Mouse (Mus musculus) B cell, adult 62 days (primary cell): Measurements from ENCODE around the gene Olfr147. TPM values are rescaled to one million over a fixed set of nuclear protein-coding genes. Genes with fewer than 3 reads are reported as not detected.

Experiments used
- total RNA-seq: library from RNA; stranded (reverse); gene quantifications from 4 replicates; pipeline ENCODE4 v1.2.4, GENCODE M21; 2023

The Olfr147 gene
- total RNA-seq, result not detected in 4 replicates

DNA sequence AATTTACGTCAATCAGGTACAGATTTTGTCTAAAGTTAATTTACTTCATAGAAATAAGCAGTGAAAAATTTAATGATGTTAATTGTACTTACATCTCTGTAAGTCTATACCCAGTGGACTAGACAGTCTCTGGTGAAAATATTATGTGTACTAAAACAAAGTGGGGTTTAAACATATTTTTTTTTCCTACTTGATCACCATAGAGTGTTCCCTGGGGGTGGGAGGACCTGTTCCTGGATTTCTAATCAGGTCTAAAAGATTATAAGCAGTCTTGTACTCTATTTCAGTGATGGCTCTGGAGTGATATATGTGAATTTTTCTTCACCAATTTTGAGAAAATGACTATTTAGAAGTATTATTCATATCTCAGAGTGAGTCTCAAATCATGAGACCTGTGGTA is at the start of gene Olfr147:
Gene Olfr147, plus strand, starts transcription at position 301 of the 400 bp plus-strand sequence.

DNA sequence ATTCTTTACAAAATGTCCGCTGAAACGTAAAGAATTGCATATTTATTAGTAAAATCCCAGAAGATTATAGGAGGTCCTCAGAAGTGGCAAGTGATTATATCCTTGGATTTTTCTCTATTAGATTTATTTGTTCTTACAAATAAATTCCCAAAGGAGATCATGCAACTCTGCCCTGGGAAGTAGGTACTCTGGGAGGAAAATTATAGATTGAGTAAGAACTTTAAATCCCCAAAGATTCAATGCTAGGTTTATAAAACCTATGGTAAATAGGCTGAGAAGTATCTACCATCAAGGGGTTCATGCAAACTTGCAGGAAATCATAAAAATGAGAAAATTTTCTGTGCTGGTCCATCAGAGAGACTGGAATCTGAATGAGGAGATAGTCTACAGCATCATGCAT is 34.9 kb upstream of the Olfr147 start, which contains the start of gene Olfr250:
Gene Olfr250, plus strand, starts transcription at position 301 of the 400 bp plus-strand sequence.

DNA sequence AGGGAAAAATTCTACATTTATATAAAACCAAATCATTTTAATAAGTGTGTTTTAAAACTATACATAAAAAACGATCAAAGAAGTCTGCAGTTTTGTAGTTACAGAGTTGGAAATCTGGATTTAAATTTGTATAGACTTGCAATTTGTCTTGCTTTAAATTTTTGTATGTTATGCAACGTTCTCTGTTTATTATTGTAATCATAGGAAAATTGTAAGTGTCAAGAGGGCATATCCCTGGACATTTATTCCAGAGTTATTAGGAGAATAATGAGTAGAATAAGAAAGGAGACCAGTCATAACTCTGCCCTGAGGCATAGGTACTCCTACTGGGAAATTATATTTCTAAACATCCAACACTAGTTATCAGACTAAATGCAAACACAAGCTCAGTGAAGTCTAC is 24.7 kb upstream of the Olfr147 start, which contains the start of gene Olfr251:
Gene Olfr251, plus strand, starts transcription at position 301 of the 400 bp plus-strand sequence.

DNA sequence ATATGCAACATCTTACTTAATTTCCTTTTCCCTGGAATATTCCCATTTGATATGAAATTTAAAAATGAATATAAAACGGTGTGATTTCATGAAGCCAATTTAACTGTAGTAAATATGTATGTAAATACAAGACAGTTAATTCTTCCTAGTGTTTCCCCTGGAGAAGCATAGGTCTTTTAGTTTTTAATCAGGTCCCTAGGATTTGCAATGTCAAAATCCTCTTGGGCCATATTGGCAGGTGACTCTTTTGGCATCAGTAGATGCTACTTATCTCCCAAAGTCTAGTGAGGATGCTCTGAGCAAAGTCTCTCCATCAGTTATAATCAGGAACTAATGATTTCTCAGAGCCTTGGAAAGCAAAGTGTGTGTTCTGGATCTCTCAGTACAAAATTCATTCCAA is 27.7 kb downstream of the Olfr147 start, which contains the start of gene Olfr901:
Gene Olfr901, plus strand, starts transcription at position 301 of the 400 bp plus-strand sequence.

DNA sequence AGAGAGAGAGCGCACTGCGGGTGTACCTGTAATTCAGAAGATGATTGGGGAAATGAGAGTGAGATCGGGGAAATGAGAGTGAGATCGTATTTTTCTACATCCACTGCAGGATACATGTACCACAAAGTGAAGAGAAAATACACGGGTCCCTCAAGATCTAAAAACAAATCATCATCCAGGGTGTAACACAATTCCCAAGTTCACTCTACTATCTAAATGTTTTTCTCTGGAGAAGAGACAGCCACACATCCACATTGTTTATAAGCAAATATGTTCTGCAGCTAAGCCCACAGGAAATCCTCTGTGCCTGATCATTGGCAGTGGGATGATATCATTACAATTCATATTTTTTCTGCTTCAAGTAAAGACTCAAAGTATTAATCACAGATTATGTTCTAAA is 45.9 kb downstream of the Olfr147 start, which contains the start of gene Olfr902:
Gene Olfr902, plus strand, starts transcription at position 301 of the 400 bp plus-strand sequence.

Other genes starting within 250 kb of the Olfr147 start
- not detected in 4 replicates for gene Olfr891, start 220.9 kb upstream of the Olfr147 start, total RNA-seq
- not detected in 4 replicates for gene Olfr893, start 193.3 kb upstream of the Olfr147 start, total RNA-seq
- not detected in 4 replicates for gene Olfr894, start 183.6 kb upstream of the Olfr147 start, total RNA-seq
- not detected in 4 replicates for gene Olfr143, start 148.9 kb upstream of the Olfr147 start, total RNA-seq
- not detected in 4 replicates for gene Olfr895, start 133.8 kb upstream of the Olfr147 start, total RNA-seq
- gene Olfr896-ps1, start 110.6 kb upstream of the Olfr147 start, total RNA-seq, result not detected in 4 replicates
- gene Olfr25, start 72.6 kb upstream of the Olfr147 start, total RNA-seq, result not detected in 4 replicates
- gene Olfr898, start 53.3 kb upstream of the Olfr147 start, total RNA-seq, result not detected in 4 replicates
- not detected in 4 replicates for gene Olfr250, start 34.8 kb upstream of the Olfr147 start, total RNA-seq
- gene Olfr251, start 24.6 kb upstream of the Olfr147 start, total RNA-seq, result not detected in 4 replicates
- gene Olfr901, start 27.8 kb downstream of the Olfr147 start, total RNA-seq, result not detected in 4 replicates
- not detected in 4 replicates for gene Olfr902, start 46.0 kb downstream of the Olfr147 start, total RNA-seq
- not detected in 4 replicates for gene Olfr904, start 61.4 kb downstream of the Olfr147 start, total RNA-seq
- gene Olfr905, start 69.4 kb downstream of the Olfr147 start, total RNA-seq, result 0.18 TPM in 1 of 4 replicates, not detected in the others
- gene Olfr906, start 85.4 kb downstream of the Olfr147 start, total RNA-seq, result not detected in 4 replicates
- not detected in 4 replicates for gene Olfr907, start 94.1 kb downstream of the Olfr147 start, total RNA-seq
- gene Olfr911-ps1, start 119.9 kb downstream of the Olfr147 start, total RNA-seq, result not detected in 4 replicates
- gene Olfr910, start 136.2 kb downstream of the Olfr147 start, total RNA-seq, result not detected in 4 replicates
- not detected in 4 replicates for gene Olfr912, start 178.5 kb downstream of the Olfr147 start, total RNA-seq
- not detected in 4 replicates for gene Olfr913, start 191.1 kb downstream of the Olfr147 start, total RNA-seq
- gene Olfr914, start 203.4 kb downstream of the Olfr147 start, total RNA-seq, result not detected in 4 replicates